Mouse (Mus musculus) common myeloid progenitor, adult 5-6 weeks (primary cell): Measurements from ENCODE around the gene Usp12. TPM values are rescaled to one million over a fixed set of nuclear protein-coding genes. Genes with fewer than 3 reads are reported as not detected.

Experiments used
- ATAC-seq: replicated peaks from 2 replicates; pipeline ENCODE4 v1.8.0; 2016; ENCODE audit warnings: low read depth, mild to moderate bottlenecking, moderate TSS enrichment, inconsistent platforms; ENCODE audit not compliant: poor library complexity, severe bottlenecking
- total RNA-seq: library from RNA; stranded (forward); fragments of 200-1000, 187-1606 nt; gene quantifications from 2 replicates; pipeline ENCODE4 v1.2.3, GENCODE M21; 2017

Gene Usp12
- total RNA-seq, 1 experiment from 2014 or later = 35.5 TPM

- no peak for ATAC-seq
These were observed 90.6 kb downstream of the Usp12 start for GRCm38 (mm10) chr5:146704241-146704640.

- peak; percentile 93 for ATAC-seq
These were observed 91.1 kb downstream of the Usp12 start for GRCm38 (mm10) chr5:146703710-146704121.

- ATAC-seq = no peak
These were observed 94.7 kb downstream of the Usp12 start for GRCm38 (mm10) chr5:146700099-146700498.

- no peak for ATAC-seq
These were observed 95.3 kb downstream of the Usp12 start for GRCm38 (mm10) chr5:146699433-146700019.

- no peak for ATAC-seq
These were observed 99.3 kb downstream of the Usp12 start for GRCm38 (mm10) chr5:146695543-146695942.

- peak; percentile 55 for ATAC-seq
These were observed 101.8 kb downstream of the Usp12 start for GRCm38 (mm10) chr5:146692976-146693361.

- ATAC-seq = peak; percentile 7; the same call in 1 of the 2 replicates
These were observed 102.3 kb downstream of the Usp12 start for GRCm38 (mm10) chr5:146692361-146692975.

GRCm38 (mm10) chr5:146691745-146692144, 103.1 kb downstream of the Usp12 start:
- ATAC-seq = no peak

GRCm38 (mm10) chr5:146687541-146688313, 107.1 kb downstream of the Usp12 start:
- peak; percentile 51 for ATAC-seq

- ATAC-seq = no peak
These were observed 107.9 kb downstream of the Usp12 start for GRCm38 (mm10) chr5:146686954-146687353.

Other genes starting within 250 kb of the Usp12 start
- gene Gm3415, start 238.9 kb downstream of the Usp12 start, total RNA-seq = not detected in 2 replicates
- gene Gpr12, start 209.8 kb downstream of the Usp12 start, total RNA-seq = not detected in 2 replicates
- gene Rpl21, start 37.9 kb upstream of the Usp12 start, total RNA-seq = 2,931 and 3,145 TPM in 2 replicates
- gene Rasl11a, start 50.1 kb upstream of the Usp12 start, total RNA-seq = 1.2 TPM in 2 replicates
- 144 and 171 TPM in 2 replicates for gene Gtf3a, start 153.7 kb upstream of the Usp12 start, total RNA-seq
- gene Mtif3, start 168.8 kb upstream of the Usp12 start, total RNA-seq = 25.1 and 27.8 TPM in 2 replicates